Mouse (Mus musculus) bone marrow macrophage, adult 2 months (primary cell): ENCODE results near the gene Strbp.

Experiments
- CTCF ChIP-seq: IDR thresholded peaks from 2 replicates; pipeline ENCODE4 v1.5.1; 2012; ENCODE audit warnings: low read depth, mild to moderate bottlenecking, low read length, moderate library complexity
- POLR2A ChIP-seq: IDR thresholded peaks from 2 replicates; pipeline ENCODE4 v1.6.1; 2012; ENCODE audit warnings: mild to moderate bottlenecking, low read depth, low read length, borderline replicate concordance

DNA sequence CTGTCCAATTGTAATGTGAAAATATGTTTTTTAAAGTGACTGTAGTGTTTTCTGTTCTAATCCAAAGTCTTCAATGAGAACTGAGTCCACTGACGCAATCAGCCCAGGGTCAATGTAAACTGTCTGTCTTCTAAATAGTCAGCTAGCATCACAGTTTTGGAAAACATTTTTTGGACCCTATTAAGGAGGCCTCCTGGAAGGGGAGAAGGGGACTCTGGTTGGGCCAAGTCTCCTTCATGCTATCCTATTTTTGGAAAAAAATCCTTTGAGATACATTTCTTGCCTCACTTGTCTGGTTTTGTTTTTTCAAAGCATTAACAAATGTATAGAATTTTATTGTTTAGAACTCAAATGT, 184.4 kb downstream of the Strbp start:
- TF ChIP-seq POLR2A (no peak), CTCF (no peak)
